Mouse (Mus musculus) ES-E14 (cell line): ENCODE measurements around the gene Chrm5.

ENCODE experiments used
- CHD2 ChIP-seq: IDR thresholded peaks from 2 replicates; pipeline ENCODE4 v1.6.1; 2014; ENCODE audit warnings: mild to moderate bottlenecking, low read depth, low read length, inconsistent platforms
- MAFK ChIP-seq: IDR thresholded peaks from 2 replicates; pipeline ENCODE4 v1.6.1; 2014; ENCODE audit warnings: mild to moderate bottlenecking, low read depth, low read length, inconsistent platforms; ENCODE audit not compliant: insufficient read depth
- ZC3H11A ChIP-seq: IDR thresholded peaks from 2 replicates; pipeline ENCODE4 v1.6.1; 2012; ENCODE audit warnings: low read depth, mild to moderate bottlenecking, inconsistent platforms, low read length, borderline replicate concordance
- ZNF384 ChIP-seq: IDR thresholded peaks from 2 replicates; pipeline ENCODE4 v1.6.1; 2012; ENCODE audit warnings: low read depth, low read length, inconsistent platforms

DNA sequence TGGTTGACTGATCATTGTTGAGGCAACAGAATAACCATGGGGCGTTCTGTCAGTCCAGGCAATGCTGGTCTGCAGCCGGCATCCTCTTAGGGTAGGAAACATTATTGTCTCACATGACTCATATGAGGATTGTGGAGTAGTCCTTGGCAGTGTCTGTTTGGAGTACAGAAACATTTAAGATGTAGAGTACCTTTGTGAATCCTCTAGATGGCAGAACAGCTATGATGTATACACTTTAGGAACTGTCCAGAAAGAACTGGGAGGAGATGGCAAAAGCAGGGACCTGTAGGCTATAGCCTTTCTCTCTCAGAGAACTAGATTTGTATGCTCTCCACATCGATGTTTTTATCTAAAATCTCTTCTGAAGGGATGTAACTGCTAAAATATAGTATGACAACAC, 46.4 kb upstream of the Chrm5 start:
- TF ChIP-seq CHD2: no peak
- TF ChIP-seq ZC3H11A: no peak
- TF ChIP-seq ZNF384: no peak
- TF ChIP-seq MAFK: no peak
